Mouse (Mus musculus) embryonic fibroblast, embryonic 13.5 days (primary cell): ENCODE data around the gene Ak5.

Experiments
- CTCF ChIP-seq: IDR thresholded peaks from 2 replicates; pipeline ENCODE4 v1.5.1; 2011; ENCODE audit warnings: mild to moderate bottlenecking, control low read depth, low read length, moderate library complexity, borderline replicate concordance; ENCODE audit not compliant: insufficient read depth
- POLR2A ChIP-seq: IDR thresholded peaks from 2 replicates; pipeline ENCODE4 v1.6.1; 2011; ENCODE audit warnings: low read depth, mild to moderate bottlenecking, control low read depth, low read length, moderate library complexity

DNA sequence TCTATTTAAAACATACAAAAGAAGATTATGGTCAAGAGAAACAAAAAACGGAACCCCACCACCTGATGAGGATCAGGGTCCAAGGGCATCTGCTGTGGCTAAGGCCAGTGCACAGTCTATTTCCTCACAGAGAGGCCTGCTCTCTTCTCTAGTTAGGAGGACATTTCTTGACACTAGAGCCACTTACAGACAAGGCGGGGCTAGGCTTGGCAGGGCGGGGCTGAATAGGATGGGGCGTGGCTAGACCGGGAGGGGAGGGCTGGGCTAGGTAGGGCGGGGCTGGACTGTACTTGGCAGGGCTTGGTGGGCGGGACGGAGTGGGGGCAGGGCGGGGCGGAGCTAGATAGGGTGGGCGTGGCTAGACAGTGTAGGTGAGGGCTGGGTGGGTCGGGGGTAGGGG lies 110.5 kb downstream of the Ak5 start:
- TF ChIP-seq POLR2A: no peak
- no peak for TF ChIP-seq CTCF
